Mouse (Mus musculus) B cell, adult 62 days (primary cell): Measurements from ENCODE around the gene 2610028H24Rik. TPM values are rescaled to one million over a fixed set of nuclear protein-coding genes. Genes with fewer than 3 reads are reported as not detected.

Experiments
- total RNA-seq: library from RNA; stranded (reverse); gene quantifications from 4 replicates; pipeline ENCODE4 v1.2.4, GENCODE M21; 2023

The 2610028H24Rik gene
- total RNA-seq: not detected in 4 replicates

DNA sequence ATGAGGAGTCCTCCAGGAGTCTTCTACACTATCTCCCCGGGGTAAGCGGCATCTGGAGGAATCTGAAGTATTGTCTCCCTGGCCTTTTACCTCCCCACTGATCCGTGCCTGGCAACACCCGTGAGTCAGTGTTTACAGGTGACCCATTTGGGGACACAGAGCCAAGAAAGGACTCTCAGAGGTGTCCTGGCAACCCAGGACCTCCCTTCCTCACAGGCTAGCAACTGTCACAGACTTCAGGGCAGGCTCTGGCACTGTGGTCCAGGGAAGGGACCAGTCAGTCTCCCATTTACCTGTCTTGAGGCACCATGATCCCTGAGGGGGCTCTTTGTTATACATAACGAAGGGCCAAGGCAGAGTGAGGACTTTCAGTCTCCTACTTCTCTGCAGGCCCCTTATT is at the start of gene 2610028H24Rik:
TSS of gene 2610028H24Rik (plus strand) at position 231 of the 400 bp plus-strand sequence.

DNA sequence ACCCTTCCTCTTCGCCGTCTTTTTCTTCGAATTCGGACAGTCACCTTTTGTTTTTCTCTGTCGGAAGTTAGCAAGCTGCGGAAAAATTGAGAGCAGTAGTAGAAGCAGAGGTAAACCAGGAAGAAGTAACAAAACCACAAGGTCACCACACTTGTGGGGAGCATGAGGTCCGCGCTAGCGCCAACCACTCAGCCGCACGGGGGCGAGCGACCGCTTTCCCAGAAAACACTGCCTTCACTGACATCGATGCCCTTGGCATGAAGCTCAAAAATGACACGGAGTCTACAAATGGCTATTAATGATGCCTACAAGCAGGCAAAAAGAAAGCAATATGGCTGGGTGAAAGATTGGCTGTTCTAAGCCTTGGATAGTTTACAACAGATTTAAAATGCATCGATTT is 8.6 kb upstream of the 2610028H24Rik start, which contains the start of gene AC141477.1:
TSS of gene AC141477.1 (minus strand) at position 164 of the 400 bp plus-strand sequence.

DNA sequence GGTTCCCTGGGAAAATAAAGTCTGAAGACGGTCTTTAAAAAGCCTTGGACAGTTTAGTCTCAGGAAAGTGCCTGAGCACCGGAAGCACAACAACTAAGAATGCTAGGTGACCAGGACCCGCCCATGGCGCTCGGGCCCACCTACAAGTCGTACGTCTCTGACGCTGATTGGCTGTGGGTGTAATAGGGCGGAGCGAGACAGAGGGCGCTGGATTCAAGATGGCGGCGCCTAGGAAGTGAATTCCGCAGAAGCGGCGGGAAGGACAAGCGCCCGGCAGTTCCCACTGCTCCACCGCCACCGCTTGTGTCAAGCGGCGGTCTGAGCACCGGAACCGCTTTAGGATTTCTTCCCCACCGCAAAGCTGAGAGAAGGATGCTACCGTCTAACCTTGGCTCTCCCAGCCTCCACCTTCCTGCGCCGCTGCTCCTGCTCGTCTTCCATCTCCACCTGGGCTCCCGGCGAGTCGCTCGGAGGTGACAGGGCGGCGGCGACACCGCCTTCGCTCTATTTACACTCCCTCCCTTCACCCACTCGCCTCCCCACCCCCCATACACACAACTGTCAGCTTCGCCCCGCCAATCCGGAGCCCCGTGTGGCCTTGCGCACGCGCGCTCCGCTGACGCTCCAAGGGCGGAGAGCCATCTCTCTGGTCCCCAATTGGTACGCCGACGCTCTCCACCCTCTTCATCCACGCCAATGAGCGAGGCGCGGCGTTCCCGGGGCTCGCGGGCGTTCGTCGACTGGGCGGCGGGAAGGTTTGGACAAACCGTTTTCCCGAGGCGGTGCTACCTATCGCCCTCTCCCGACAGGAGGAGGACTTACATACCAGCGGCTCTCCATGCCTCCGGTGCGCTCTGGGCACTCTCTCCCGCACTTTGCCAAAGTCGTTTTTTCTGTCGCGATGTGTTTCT is 6.4 kb upstream of the 2610028H24Rik start, which contains the start of gene Pcnt:
TSS of gene Pcnt (minus strand) at position 609 of the 911 bp plus-strand sequence.

GRCm38 (mm10) chr10:76468203-76469162 is 19.6 kb downstream of the 2610028H24Rik start, which contains the start of the genes Mcm3ap and Ybey:
Gene Mcm3ap (plus strand): TSS chr10:76468927.
Gene Ybey (minus strand): TSS chr10:76469114.

Other genes with a start within 250 kb of the 2610028H24Rik start
- gene Prmt2, start 211.2 kb upstream of the 2610028H24Rik start, total RNA-seq: 7.9 to 10.5 TPM (median 9.1 TPM) in 4 replicates
- gene S100b, start 195.2 kb upstream of the 2610028H24Rik start, total RNA-seq: not detected in 4 replicates
- gene Dip2a, start 103.8 kb upstream of the 2610028H24Rik start, total RNA-seq: 5.8 to 8.5 TPM (median 6.7 TPM) in 4 replicates
- 5.2 to 28.2 TPM (median 11.7 TPM) in 4 replicates for gene AC141477.1, start 8.6 kb upstream of the 2610028H24Rik start, total RNA-seq
- gene Pcnt, start 6.3 kb upstream of the 2610028H24Rik start, total RNA-seq: 57.8 to 72.5 TPM (median 63.6 TPM) in 4 replicates
- gene Mcm3ap, start 19.8 kb downstream of the 2610028H24Rik start, total RNA-seq: 66.9 to 82.3 TPM (median 73.1 TPM) in 4 replicates
- gene Ybey, start 20.0 kb downstream of the 2610028H24Rik start, total RNA-seq: 1.2 to 2.1 TPM (median 1.6 TPM) in 4 replicates
- gene Lss, start 82.5 kb downstream of the 2610028H24Rik start, total RNA-seq: 11.9 to 28.3 TPM (median 18.9 TPM) in 4 replicates
- gene Spatc1l, start 113.2 kb downstream of the 2610028H24Rik start, total RNA-seq: not detected in 4 replicates
- gene Ftcd, start 126.6 kb downstream of the 2610028H24Rik start, total RNA-seq: not detected in 4 replicates
- gene Col6a2, start 174.5 kb downstream of the 2610028H24Rik start, total RNA-seq: not detected in 4 replicates